Mouse (Mus musculus): ENCODE measurements around the gene Car14.
"Not testable (repeated sequence)": the region's sequence is repeated elsewhere in the genome, so short reads cannot be mapped to it uniquely, and the experiment has no call there.

Gene Car14

GRCm38 (mm10) chr3:95925087-95925486 lies 20.6 kb upstream of the Car14 start:
- no peak for DNase-seq (ENCODE audit: low read depth)

GRCm38 (mm10) chr3:95924185-95924584 lies 19.7 kb upstream of the Car14 start:
- DNase-seq (ENCODE audit: low read depth), result no peak

GRCm38 (mm10) chr3:95923429-95923828 lies 18.9 kb upstream of the Car14 start:
- not testable (repeated sequence) for DNase-seq (ENCODE audit: low read depth)

GRCm38 (mm10) chr3:95920532-95920931 lies 16.0 kb upstream of the Car14 start:
- not testable (repeated sequence) for DNase-seq (ENCODE audit: low read depth)

- DNase-seq (ENCODE audit: low read depth), result no peak
Measured at GRCm38 (mm10) chr3:95916760-95917159, 12.3 kb upstream of the Car14 start.

- DNase-seq (ENCODE audit: low read depth), result no peak
Measured at GRCm38 (mm10) chr3:95914706-95915105, 10.2 kb upstream of the Car14 start.

- no peak for DNase-seq (ENCODE audit: low read depth)
Measured at GRCm38 (mm10) chr3:95907613-95908012, 3.1 kb upstream of the Car14 start.

GRCm38 (mm10) chr3:95906860-95907259 lies 2.4 kb upstream of the Car14 start:
- no peak for DNase-seq (ENCODE audit: low read depth)

- DNase-seq (ENCODE audit: low read depth), result no peak
Measured at GRCm38 (mm10) chr3:95905940-95906492, 1.5 kb upstream of the Car14 start.

- no peak for DNase-seq (ENCODE audit: low read depth)
Measured at GRCm38 (mm10) chr3:95905146-95905939, 852 bp upstream of the Car14 start.

- no peak for DNase-seq (ENCODE audit: low read depth)
Measured at GRCm38 (mm10) chr3:95903753-95904502, 563 bp downstream of the Car14 start.

- no peak for DNase-seq (ENCODE audit: low read depth)
Measured at GRCm38 (mm10) chr3:95902643-95903042, 1.8 kb downstream of the Car14 start.

- no peak for DNase-seq (ENCODE audit: low read depth)
Measured at GRCm38 (mm10) chr3:95902373-95902625, 2.2 kb downstream of the Car14 start.

GRCm38 (mm10) chr3:95901616-95902372 lies 2.7 kb downstream of the Car14 start:
- no peak for DNase-seq (ENCODE audit: low read depth)

GRCm38 (mm10) chr3:95899800-95900524 lies 4.5 kb downstream of the Car14 start:
- no peak for DNase-seq (ENCODE audit: low read depth)

- DNase-seq (ENCODE audit: low read depth), result not testable (repeated sequence)
Measured at GRCm38 (mm10) chr3:95895501-95895900, 9.0 kb downstream of the Car14 start.

GRCm38 (mm10) chr3:95894317-95895160 lies 10.0 kb downstream of the Car14 start:
- DNase-seq (ENCODE audit: low read depth), result no peak

GRCm38 (mm10) chr3:95893606-95894316 lies 10.7 kb downstream of the Car14 start, which contains the start of gene Aph1a:
Gene Aph1a, plus strand, starts transcription at chr3:95893969.
- peak; percentile 93 for DNase-seq (ENCODE audit: low read depth)

- DNase-seq (ENCODE audit: low read depth), result no peak
Measured at GRCm38 (mm10) chr3:95893126-95893525, 11.4 kb downstream of the Car14 start.
